Mouse (Mus musculus) heart, embryonic 11.5 days (tissue): Measurements from ENCODE around the gene Sos2. TPM values are rescaled to one million over a fixed set of nuclear protein-coding genes. Genes with fewer than 3 reads are reported as not detected.
"Not testable (repeated sequence)": the region's sequence is repeated elsewhere in the genome, so short reads cannot be mapped to it uniquely, and the experiment has no call there.

Experiments
- ATAC-seq: fragments of 200-750 bp; cut with Nextera tagmentation; replicated peaks from 2 replicates; pipeline ENCODE4 v1.8.0; 2017; ENCODE audit warnings: moderate library complexity; ENCODE audit not compliant: insufficient number of reproducible peaks, low FRiP score, low TSS enrichment
- H3K27ac ChIP-seq: fragments of 300-500 bp; sonication (generic); 2 replicates; pipeline ENCODE4 v1.5.1; 2014; ENCODE audit warnings: mild to moderate bottlenecking, low read depth, low read length
- H3K27me3 ChIP-seq: fragments of 300-500 bp; sonication (generic); 2 replicates; pipeline ENCODE4 v1.6.1; 2014; ENCODE audit warnings: mild to moderate bottlenecking, low read length, mixed read lengths; ENCODE audit not compliant: control insufficient read depth, insufficient read depth
- H3K36me3 ChIP-seq: fragments of 300-500 bp; sonication (generic); 2 replicates; pipeline ENCODE4 v1.6.1; 2014; ENCODE audit warnings: mild to moderate bottlenecking, low read length, moderate library complexity, mixed read lengths; ENCODE audit not compliant: control insufficient read depth, insufficient read depth
- H3K4me1 ChIP-seq: fragments of 300-500 bp; sonication (generic); 2 replicates; pipeline ENCODE4 v1.6.1; 2014; ENCODE audit warnings: low read length; ENCODE audit not compliant: control insufficient read depth, insufficient read depth
- H3K4me2 ChIP-seq: fragments of 300-500 bp; sonication (generic); 2 replicates; pipeline ENCODE4 v1.6.1; 2014; ENCODE audit warnings: mild to moderate bottlenecking, moderate library complexity
- H3K4me3 ChIP-seq: fragments of 300-500 bp; sonication (generic); 2 replicates; pipeline ENCODE4 v1.5.1; 2014; ENCODE audit warnings: low read depth, low read length
- H3K9ac ChIP-seq: fragments of 300-500 bp; sonication (generic); 2 replicates; pipeline ENCODE4 v1.6.1; 2014; ENCODE audit warnings: mild to moderate bottlenecking, low read depth, low read length, moderate library complexity
- H3K9me3 ChIP-seq: fragments of 300-500 bp; sonication (generic); replicated peaks from 2 replicates; pipeline ENCODE4 v1.6.1; 2016; ENCODE audit warnings: low read length; ENCODE audit not compliant: control insufficient read depth
- WGBS: fragments of 180-500 bp; shearing (Covaris S2); extraction: QIAGEN DNeasy Blood & Tissue Kit; methylation state at CpG from one replicate; pipeline ENCODE4 v1.1.7; 2014; ENCODE audit not compliant: insufficient replicate concordance; 5-methylcytosine and 5-hydroxymethylcytosine counted together
- polyA plus RNA-seq: library from polyadenylated mRNA; unstranded; fragments of >200 nt; fragmentation: Nextera tagmentation; extraction: Ambion mirVana; gene quantifications from 2 replicates; pipeline ENCODE4 v1.2.1, GENCODE M21; 2014

Gene Sos2
- polyA plus RNA-seq, 1 experiment from 2014 or later: 9.1 TPM

GRCm38 (mm10) chr12:69682065-69682787 lies 574 bp upstream of the Sos2 start:
- Histone ChIP-seq H3K4me3 (peak overlapping the region; percentile 90), H3K4me1 (peaks cover 5% of the 10 kb centered on the region; the same call in 1 of the 2 replicates), H3K36me3 (no peaks in the 10 kb centered on the region), H3K4me2 (peak overlapping the region; percentile 85), H3K9me3 (no peaks in the 10 kb centered on the region), H3K27ac (peak overlapping the region; percentile 97), H3K9ac (peak overlapping the region; percentile 98), H3K27me3 (no peaks in the 10 kb centered on the region)
- under 1% methylated on average over 26 of the region's 54 CpGs for WGBS
- ATAC-seq: peak; percentile 83

DNA sequence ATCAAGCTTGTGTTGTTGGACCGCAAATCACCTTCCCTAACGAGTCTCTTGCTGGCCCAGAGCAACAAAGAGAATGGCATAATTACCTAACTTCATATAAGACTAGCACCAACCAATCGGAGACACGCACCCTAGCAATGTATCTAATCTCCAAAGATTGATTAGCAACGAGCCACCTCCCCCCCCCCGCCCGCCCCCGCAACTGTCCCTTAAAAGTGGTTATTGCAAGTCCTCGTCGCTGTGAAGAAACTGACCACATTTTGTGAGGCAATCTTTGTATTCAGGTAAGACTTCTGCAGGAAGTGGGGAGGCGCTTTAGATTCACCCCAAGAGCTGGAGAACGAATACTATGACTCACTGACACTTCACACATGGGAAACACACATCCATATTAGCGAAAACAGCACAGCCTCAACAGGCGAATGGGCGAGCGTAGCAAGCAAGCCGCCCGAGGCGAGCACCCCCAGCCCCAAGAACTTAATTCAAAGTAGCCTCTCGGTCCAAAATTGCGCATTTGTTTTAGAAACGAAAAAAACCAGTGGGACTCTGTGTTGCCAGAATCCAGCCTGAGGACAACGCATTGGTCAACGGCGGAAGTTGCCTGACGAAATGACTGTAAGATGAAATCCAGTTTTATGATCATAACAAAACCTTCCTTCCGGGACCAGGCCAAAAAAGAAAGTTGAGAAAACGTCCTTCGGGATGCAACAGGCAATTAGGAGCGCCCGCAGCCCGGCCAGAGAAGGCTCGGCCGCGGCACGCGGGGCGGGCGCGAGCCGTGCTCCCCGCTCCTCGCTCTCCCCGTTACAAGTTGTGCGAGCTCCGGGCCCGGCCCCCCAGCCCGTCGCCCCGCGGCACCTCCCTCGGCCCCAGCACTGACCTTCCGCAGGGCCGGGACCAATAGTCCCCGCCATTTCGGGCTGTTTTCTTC lies 752 bp downstream of the Sos2 start:
- H3K4me3 ChIP-seq: peak overlapping the region; percentile 90
- peaks cover 5% of the 10 kb centered on the region; the same call in 1 of the 2 replicates for H3K4me1 ChIP-seq
- peak; percentile 66 for ATAC-seq
- no peaks in the 10 kb centered on the region for H3K9me3 ChIP-seq
- H3K9ac ChIP-seq: peak overlapping the region; percentile 98
- peak overlapping the region; percentile 97 for H3K27ac ChIP-seq
- H3K4me2 ChIP-seq: peak overlapping the region; percentile 85
- WGBS: under 1% methylated on average over 56 of the region's 56 CpGs
- no peaks in the 10 kb centered on the region for H3K36me3 ChIP-seq
- no peaks in the 10 kb centered on the region for H3K27me3 ChIP-seq

DNA sequence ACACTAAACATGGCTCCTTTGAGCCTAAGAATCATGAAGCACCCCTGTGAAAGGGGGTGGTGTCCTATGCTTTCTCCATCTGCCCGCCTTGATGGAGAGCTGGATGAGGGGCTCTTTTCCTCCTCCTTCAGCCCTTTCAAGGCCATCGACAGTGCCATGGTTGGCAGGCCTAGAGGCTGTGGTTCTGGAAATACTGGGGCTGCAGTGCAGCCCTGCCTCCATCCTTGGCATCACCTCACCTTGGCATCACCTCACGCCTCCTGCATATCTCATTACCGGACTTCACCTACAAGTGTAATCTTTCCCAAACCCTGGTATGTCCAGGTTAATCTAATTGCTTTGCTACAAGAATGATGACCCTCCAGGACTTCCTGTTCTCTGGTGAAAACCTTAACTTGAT lies 5.5 kb downstream of the Sos2 start:
- Histone ChIP-seq H3K4me1 (peaks cover 9% of the 10 kb centered on the region), H3K4me3 (no peak overlapping the region), H3K4me2 (no peak overlapping the region), H3K27ac (no peak overlapping the region), H3K9ac (no peak overlapping the region), H3K36me3 (no peaks in the 10 kb centered on the region), H3K9me3 (no peaks in the 10 kb centered on the region), H3K27me3 (no peaks in the 10 kb centered on the region)
- 77% methylated on average over 4 of the region's 4 CpGs for WGBS
- ATAC-seq: no peak

- H3K36me3 ChIP-seq: no peaks in the 10 kb centered on the region
- no peaks in the 10 kb centered on the region for H3K9me3 ChIP-seq
- H3K27me3 ChIP-seq: no peaks in the 10 kb centered on the region
- H3K4me2 ChIP-seq: no peak overlapping the region
- no peak overlapping the region for H3K4me3 ChIP-seq
- no peak overlapping the region for H3K9ac ChIP-seq
- no peak overlapping the region for H3K27ac ChIP-seq
- ATAC-seq: no peak
- H3K4me1 ChIP-seq: peaks cover 5% of the 10 kb centered on the region
- 83% methylated on average over 10 of the region's 10 CpGs for WGBS
Observed at GRCm38 (mm10) chr12:69674576-69675537, 6.8 kb downstream of the Sos2 start.

DNA sequence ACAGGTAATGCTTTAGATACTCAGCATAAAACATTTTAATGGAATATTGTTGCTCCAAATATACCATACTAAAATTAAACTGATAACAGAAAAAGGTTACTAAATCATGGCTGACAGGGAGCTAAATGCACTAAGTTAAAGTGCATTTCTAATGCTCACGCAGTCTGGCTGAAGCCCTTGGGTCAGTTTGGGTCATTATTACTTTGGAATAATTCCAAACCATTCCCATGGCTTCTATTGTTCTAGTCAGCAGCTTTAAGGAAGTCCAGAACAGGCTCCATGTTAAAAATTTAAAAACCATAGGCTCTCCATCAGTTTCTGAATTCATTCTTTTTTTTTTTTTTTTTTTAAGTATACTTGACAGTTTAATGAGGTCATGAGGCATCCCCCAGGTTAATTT lies 7.5 kb downstream of the Sos2 start:
- Histone ChIP-seq H3K27me3 (no peaks in the 10 kb centered on the region), H3K4me3 (no peak overlapping the region), H3K36me3 (no peaks in the 10 kb centered on the region), H3K9me3 (no peaks in the 10 kb centered on the region), H3K27ac (no peak overlapping the region), H3K4me1 (peaks cover 5% of the 10 kb centered on the region), H3K9ac (no peak overlapping the region), H3K4me2 (no peak overlapping the region)
- 80% methylated on average over 1 of the region's 1 CpGs for WGBS
- ATAC-seq: no peak

DNA sequence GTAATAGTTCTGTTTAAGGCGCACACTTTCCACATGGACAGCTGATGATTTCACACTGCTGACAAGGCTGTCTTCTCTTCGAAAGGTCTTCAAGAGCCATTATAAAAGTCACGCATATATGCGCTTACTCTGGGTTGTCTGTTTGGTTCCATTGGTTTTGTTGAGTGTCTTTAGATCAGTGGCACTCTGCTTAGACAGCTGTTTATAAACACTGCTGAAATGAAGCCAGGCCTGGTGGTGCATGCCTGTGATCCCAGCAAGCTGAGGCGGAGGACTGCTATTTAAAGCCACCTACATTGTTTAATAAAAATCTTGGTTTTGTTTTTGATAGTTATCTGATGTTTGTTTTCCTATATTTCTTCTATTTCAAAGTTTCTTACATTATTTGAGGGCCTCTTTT lies 14.9 kb downstream of the Sos2 start:
- 89% methylated on average over 5 of the region's 5 CpGs for WGBS
- no peak overlapping the region for H3K4me2 ChIP-seq
- no peaks in the 10 kb centered on the region for H3K27me3 ChIP-seq
- no peak for ATAC-seq
- H3K4me1 ChIP-seq: no peaks in the 10 kb centered on the region
- H3K9me3 ChIP-seq: no peaks in the 10 kb centered on the region
- H3K36me3 ChIP-seq: no peaks in the 10 kb centered on the region
- no peak overlapping the region for H3K4me3 ChIP-seq
- H3K27ac ChIP-seq: no peak overlapping the region
- H3K9ac ChIP-seq: no peak overlapping the region

DNA sequence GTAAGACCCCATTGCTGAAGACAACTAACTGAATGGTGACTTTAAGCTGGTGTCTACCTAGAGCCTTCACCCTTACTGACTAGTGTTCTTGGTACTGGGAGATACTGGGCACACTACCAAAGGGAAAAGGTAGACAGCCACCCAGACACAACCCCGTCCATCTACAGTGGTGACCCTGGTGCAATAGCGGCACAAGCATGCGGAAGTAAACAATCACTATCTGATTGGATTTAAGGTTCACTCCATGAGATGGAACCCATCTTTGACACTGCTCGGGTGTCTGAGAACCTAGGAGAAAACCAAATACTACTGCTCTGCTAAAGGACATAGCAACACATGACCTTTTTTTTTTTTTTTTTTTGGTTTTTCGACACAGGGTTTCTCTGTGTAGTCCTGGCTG lies 20.0 kb downstream of the Sos2 start:
- Histone ChIP-seq H3K4me2 (no peak overlapping the region), H3K27ac (no peak overlapping the region), H3K27me3 (no peaks in the 10 kb centered on the region), H3K9me3 (no peaks in the 10 kb centered on the region), H3K9ac (no peak overlapping the region), H3K36me3 (no peaks in the 10 kb centered on the region), H3K4me3 (no peak overlapping the region), H3K4me1 (no peaks in the 10 kb centered on the region)
- ATAC-seq: no peak
- WGBS: 89% methylated on average over 5 of the region's 5 CpGs

GRCm38 (mm10) chr12:69653973-69654372 lies 27.7 kb downstream of the Sos2 start:
- not testable (repeated sequence) for H3K4me1 ChIP-seq, H3K27ac ChIP-seq, H3K27me3 ChIP-seq, H3K4me2 ChIP-seq, H3K9me3 ChIP-seq, H3K9ac ChIP-seq, H3K4me3 ChIP-seq, H3K36me3 ChIP-seq
- ATAC-seq: peak; percentile 84; the same call in 1 of the 2 replicates
